Comparison of ENCODE assay signal across 11 mouse cellular contexts in the genomic region with DNA sequence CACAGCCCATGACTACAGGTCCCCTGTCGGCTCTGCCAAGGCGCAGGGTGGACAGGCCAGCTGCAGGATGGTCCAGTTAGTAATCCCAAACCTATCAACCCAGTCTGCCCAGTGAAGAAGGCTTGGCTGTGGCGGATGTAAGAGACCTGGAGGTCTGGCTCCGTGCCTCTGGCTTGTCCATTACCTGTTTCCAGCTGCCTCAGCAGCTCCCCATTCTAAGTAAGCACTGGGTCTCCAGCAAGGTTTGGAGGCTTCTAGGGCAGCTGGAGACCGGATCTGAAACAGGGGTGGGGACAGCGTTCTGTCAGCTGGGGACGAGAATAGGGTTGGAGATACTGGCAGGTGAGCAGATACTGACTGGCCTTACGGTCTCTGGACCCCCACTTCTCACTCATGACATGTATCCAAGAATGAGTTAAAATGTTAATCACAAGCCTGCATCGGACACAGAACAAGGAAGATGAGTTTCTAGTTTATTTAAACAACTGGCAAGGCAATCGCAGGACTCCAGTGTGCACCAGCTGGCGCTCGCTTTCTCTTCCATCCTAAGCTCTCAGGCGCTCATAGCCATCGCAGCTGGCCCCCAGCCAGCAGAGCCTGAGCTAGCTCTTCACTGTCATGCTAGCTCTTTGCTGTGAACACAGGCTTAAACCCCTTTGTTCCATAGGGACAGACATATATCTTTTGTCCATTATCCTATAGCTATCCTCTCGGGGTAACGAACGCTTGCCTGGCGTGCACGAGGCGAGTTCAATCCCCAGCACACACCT. TPM values are rescaled to one million over a fixed set of nuclear protein-coding genes. Genes with fewer than 3 reads are reported as not detected.
A peak's percentile ranks its signal among the peaks of the same experiment; 100 is the strongest.
DNase-seq lines count a peak whose midpoint lies in the region; ATAC-seq and TF ChIP-seq lines count a peak whose summit lies in the region.
"Had no signal": no experiment of that assay in that cellular context is flagged by ENCODE, and none has a peak within 500 bp of the region (broad histone marks: within the 10 kb centered on the region; RNA-seq: fewer than 3 reads in every experiment).

No protein-coding gene starts in this region.

- no peak overlapping the region for H3K9ac ChIP-seq in lung, embryonic 14.5 days
- H3K9ac ChIP-seq in hindbrain, embryonic 14.5 days, result no peak overlapping the region
- no peak overlapping the region; the same call in 1 of the 2 replicates for H3K9ac ChIP-seq in neural tube, embryonic 13.5 days

- peaks cover 4% of the 10 kb centered on the region; the same call in 1 of the 2 replicates for H3K4me1 ChIP-seq in lung, embryonic 14.5 days (ENCODE audit: insufficient read depth)
- peaks cover 34% of the 10 kb centered on the region for H3K4me1 ChIP-seq in hindbrain, embryonic 14.5 days (replicated peaks; ENCODE audit: control insufficient read depth, insufficient read depth, low read length)
- H3K4me1 ChIP-seq in neural tube, embryonic 13.5 days (replicated peaks), result peaks cover 78% of the 10 kb centered on the region

- TF ChIP-seq CTCF in lung, embryonic 14.5 days (IDR thresholded peaks at IDR 0.05; ENCODE audit: low read depth), result no peak

- peak; percentile 76 for DNase-seq in lung, embryonic 14.5 days
- DNase-seq in lung, adult 18-20 months, result no peak
- peak; percentile 73 to 75 for DNase-seq in cerebellum, postnatal 10 days
- DNase-seq in hindbrain, embryonic 14.5 days (ENCODE audit: low spot score), result peak; percentile 69
- no peak for DNase-seq in ovary, postnatal 36 days (ENCODE audit: low spot score)
- no peak for DNase-seq in adrenal gland, postnatal 4 days (ENCODE audit: low spot score in 2 of 2)
- DNase-seq in right cerebral cortex, adult 18-20 months, result no peak
- DNase-seq: kidney, postnatal 14 days; spleen, adult 18-20 months; thymus, postnatal 25 days had no signal

- peaks cover 3% of the 10 kb centered on the region for H3K27me3 ChIP-seq in lung, embryonic 14.5 days (ENCODE audit: insufficient read depth, low read length)
- no peaks in the 10 kb centered on the region for H3K27me3 ChIP-seq in hindbrain, embryonic 14.5 days (ENCODE audit: control insufficient read depth, insufficient read depth, low read length)
- H3K27me3 ChIP-seq in neural tube, embryonic 13.5 days, result no peaks in the 10 kb centered on the region

- H3K27ac ChIP-seq in lung, embryonic 14.5 days (ENCODE audit: low read depth), result no peak overlapping the region
- H3K27ac ChIP-seq in hindbrain, embryonic 14.5 days, result peak overlapping the region; percentile 7
- peak overlapping the region; percentile 73 for H3K27ac ChIP-seq in neural tube, embryonic 13.5 days (replicated peaks)

- H3K4me2 ChIP-seq in lung, embryonic 14.5 days, result no peak overlapping the region
- H3K4me2 ChIP-seq in hindbrain, embryonic 14.5 days (replicated peaks), result no peak overlapping the region
- no peak overlapping the region for H3K4me2 ChIP-seq in neural tube, embryonic 13.5 days

- peak; percentile 41; the same call in 1 of the 2 replicates for ATAC-seq in lung, embryonic 14.5 days (ENCODE audit: insufficient read depth)
- no peak for ATAC-seq in hindbrain, embryonic 14.5 days (ENCODE audit: low FRiP score)
- peak; percentile 48; the same call in 1 of the 2 replicates for ATAC-seq in neural tube, embryonic 13.5 days (ENCODE audit: low read depth)

- no peak overlapping the region for H3K4me3 ChIP-seq in lung, embryonic 14.5 days (ENCODE audit: low read depth, low read length)
- no peak overlapping the region for H3K4me3 ChIP-seq in hindbrain, embryonic 14.5 days (replicated peaks; ENCODE audit: low read length)
- H3K4me3 ChIP-seq in neural tube, embryonic 13.5 days, result no peak overlapping the region

- H3K9me3 ChIP-seq in lung, embryonic 14.5 days (ENCODE audit: low read depth, low read length), result no peaks in the 10 kb centered on the region
- no peaks in the 10 kb centered on the region for H3K9me3 ChIP-seq in hindbrain, embryonic 14.5 days (ENCODE audit: control insufficient read depth, low read length)
- no peaks in the 10 kb centered on the region for H3K9me3 ChIP-seq in neural tube, embryonic 13.5 days

- no peaks in the 10 kb centered on the region for H3K36me3 ChIP-seq in lung, embryonic 14.5 days (ENCODE audit: insufficient read depth)
- H3K36me3 ChIP-seq in hindbrain, embryonic 14.5 days (replicated peaks; ENCODE audit: control insufficient read depth, insufficient read depth), result no peaks in the 10 kb centered on the region
- H3K36me3 ChIP-seq in neural tube, embryonic 13.5 days, result no peaks in the 10 kb centered on the region

- WGBS in lung, embryonic 14.5 days, result 67% methylated on average over 20 of the region's 20 CpGs
- WGBS in hindbrain, embryonic 14.5 days, result 60% methylated on average over 20 of the region's 20 CpGs
- WGBS in neural tube, embryonic 13.5 days, result 56% methylated on average over 20 of the region's 20 CpGs

RNA-seq across cellular contexts. Expression of gene Pxylp1, which starts 9.8 kb away (rescaled TPM):
- polyA plus RNA-seq in lung, embryonic 14.5 days (2014; fragmentation: Nextera tagmentation; extraction: Ambion mirVana), result 17.2 and 17.4 TPM in 2 replicates
- polyA plus RNA-seq in hindbrain, embryonic 14.5 days (2014; fragmentation: Nextera tagmentation; extraction: Ambion mirVana), result 34.6 and 43.9 TPM in 2 replicates
- 31.5 and 33.4 TPM in 2 replicates for polyA plus RNA-seq in neural tube, embryonic 13.5 days (2015; fragmentation: Nextera tagmentation; extraction: Ambion mirVana)
- 10 to 100 TPM; 17.1 to 20.7 TPM for total RNA-seq in adrenal gland, postnatal 4 days (2021)

Comparison
In these comparisons a context has a peak if more than half of its experiments do, and no peak if none do; other contexts are left out.
1. DNase-seq: peak in lung, embryonic 14.5 days (single experiment), cerebellum, postnatal 10 days (2 of 2) and hindbrain, embryonic 14.5 days (single experiment); none in lung, adult 18-20 months (0 of 2), ovary, postnatal 36 days (single experiment), adrenal gland, postnatal 4 days (0 of 2) and right cerebral cortex, adult 18-20 months (single experiment).